Mouse (Mus musculus) G1E (cell line): ENCODE results near the gene Olig2.

ENCODE experiments used
- CTCF ChIP-seq: IDR thresholded peaks from 2 replicates; pipeline ENCODE4 v1.5.1; 2012; ENCODE audit warnings: low read depth, low read length, inconsistent platforms, mixed read lengths
- GATA1 ChIP-seq: IDR thresholded peaks from 2 replicates; pipeline ENCODE4 v1.6.1; 2012; ENCODE audit warnings: borderline replicate concordance, low read length, inconsistent platforms, mixed read lengths
- GATA2 ChIP-seq: IDR thresholded peaks from 2 replicates; pipeline ENCODE4 v1.6.1; 2012; ENCODE audit warnings: low read depth, low read length, inconsistent platforms, borderline replicate concordance
- POLR2AphosphoS5 ChIP-seq: IDR thresholded peaks from 2 replicates; pipeline ENCODE4 v1.6.1; 2012; ENCODE audit warnings: low read depth, low read length, inconsistent platforms; ENCODE audit not compliant: insufficient replicate concordance
- TAL1 ChIP-seq: conservative IDR thresholded peaks from 2 replicates; pipeline ENCODE4 v1.6.1; 2012; ENCODE audit warnings: low read depth, low read length, inconsistent platforms, mixed read lengths

- TF ChIP-seq CTCF: no peak
- TF ChIP-seq TAL1: no peak
- TF ChIP-seq POLR2AphosphoS5: no peak
- TF ChIP-seq GATA2: no peak
- TF ChIP-seq GATA1: no peak
Measured at GRCm38 (mm10) chr16:91224481-91225232, 600 bp upstream of the Olig2 start.
